Mouse (Mus musculus): Measurements from ENCODE around the gene Olfr981. TPM values are rescaled to one million over a fixed set of nuclear protein-coding genes. Genes with fewer than 3 reads are reported as not detected.
"Not testable (repeated sequence)": the region's sequence is repeated elsewhere in the genome, so short reads cannot be mapped to it uniquely, and the experiment has no call there.

The Olfr981 gene
- not detected for total RNA-seq (2021)
- long read RNA-seq, experiment 1 = 0 reads
- long read RNA-seq, experiment 2 = 0 reads

DNA sequence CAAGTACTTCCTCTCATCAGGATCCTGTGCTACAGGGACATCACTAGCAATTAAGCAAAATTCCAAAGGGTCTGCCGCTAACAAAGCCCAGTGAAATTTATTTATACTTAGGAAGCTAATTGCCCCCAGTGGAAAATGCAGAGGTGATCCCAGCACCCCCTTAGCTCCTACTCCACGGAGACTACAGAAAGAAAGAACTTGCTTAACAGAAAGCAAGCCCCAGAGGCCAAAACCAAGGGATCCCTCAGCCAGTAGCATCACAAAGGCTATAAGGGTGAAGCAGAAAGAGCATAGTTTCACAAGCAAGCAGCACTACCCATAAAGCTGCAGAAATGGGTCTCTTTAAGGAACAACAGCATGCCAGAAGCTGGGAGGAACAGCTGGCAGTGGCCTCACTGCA is at the start of gene Olfr981:
Gene Olfr981, plus strand, starts transcription at position 301 of the 400 bp plus-strand sequence.
- DNase-seq = no peak

GRCm38 (mm10) chr9:39976581-39977145 is 44.6 kb upstream of the Olfr981 start:
- DNase-seq = not testable (repeated sequence)

GRCm38 (mm10) chr9:39991813-39992212 is 29.5 kb upstream of the Olfr981 start, which contains the start of gene Olfr978:
Gene Olfr978, plus strand, starts transcription at chr9:39992113.
- DNase-seq = no peak

DNA sequence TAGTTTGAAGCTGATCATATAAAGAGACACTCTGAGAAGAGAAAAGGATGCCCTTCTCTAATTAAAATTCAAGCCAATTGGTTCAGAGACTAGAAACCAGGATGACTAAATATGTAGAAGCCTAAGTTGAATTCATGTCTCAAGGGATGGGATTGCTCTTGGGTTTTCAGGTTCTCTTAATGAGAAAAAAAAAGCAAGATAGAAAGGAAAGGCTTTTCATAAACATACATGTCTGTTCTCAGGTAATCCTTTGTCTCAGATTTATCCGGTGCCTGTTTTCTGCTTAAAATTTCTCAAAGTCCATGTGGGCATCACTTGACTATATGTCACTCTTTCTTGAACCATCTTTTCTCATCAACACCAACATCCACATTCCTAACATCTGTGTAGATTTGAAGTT is 17.9 kb upstream of the Olfr981 start, which contains the start of gene Olfr979:
Gene Olfr979, minus strand, starts transcription at position 101 of the 400 bp plus-strand sequence.
- no peak for DNase-seq

- DNase-seq = no peak
These were observed 11.8 kb upstream of the Olfr981 start, which contains the start of gene Olfr980 for GRCm38 (mm10) chr9:40009482-40009881. Gene Olfr980, minus strand, starts transcription at chr9:40009582.

DNA sequence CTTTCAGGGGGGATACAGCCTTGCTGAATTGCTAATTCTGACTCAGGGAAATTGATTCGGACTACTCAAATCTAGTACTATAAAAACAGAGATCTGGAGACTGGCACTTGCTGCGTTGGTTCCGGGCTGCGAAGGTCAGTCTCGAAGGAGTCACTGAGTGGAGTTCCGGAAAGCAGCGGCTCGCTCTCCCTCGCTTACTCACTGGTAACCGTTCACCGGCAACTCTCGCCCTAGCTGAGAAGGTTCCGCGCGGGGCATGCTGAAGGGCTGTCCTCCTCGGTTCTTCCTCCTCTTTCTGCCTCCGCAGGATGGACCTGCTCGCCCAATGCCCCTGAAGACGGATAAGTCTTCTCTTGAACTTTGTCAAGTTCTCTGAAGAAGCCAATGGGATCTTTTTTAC is 28.9 kb downstream of the Olfr981 start:
- no peak for DNase-seq

GRCm38 (mm10) chr9:40073529-40073928 is 52.3 kb downstream of the Olfr981 start, which contains the start of gene Olfr982:
Gene Olfr982, plus strand, starts transcription at chr9:40073829.
- no peak for DNase-seq

Other genes starting within 250 kb of the Olfr981 start
- gene Olfr968, start 238.2 kb upstream of the Olfr981 start, total RNA-seq (2021) = not detected
- gene Olfr969, start 230.5 kb upstream of the Olfr981 start, total RNA-seq (2021) = not detected
- not detected for gene Olfr970, start 212.6 kb upstream of the Olfr981 start, total RNA-seq (2021)
- gene Olfr971, start 184.6 kb upstream of the Olfr981 start, total RNA-seq (2021) = not detected
- gene Olfr972, start 155.0 kb upstream of the Olfr981 start, total RNA-seq (2021) = not detected
- gene Olfr229, start 114.1 kb upstream of the Olfr981 start, total RNA-seq (2021) = not detected
- not detected for gene Olfr974, start 84.0 kb upstream of the Olfr981 start, total RNA-seq (2021)
- gene Olfr975, start 69.4 kb upstream of the Olfr981 start, total RNA-seq (2021) = not detected
- gene Olfr976, start 60.3 kb upstream of the Olfr981 start, total RNA-seq (2021) = not detected
- not detected for gene Olfr978, start 29.4 kb upstream of the Olfr981 start, total RNA-seq (2021)
- gene Olfr979, start 18.0 kb upstream of the Olfr981 start, total RNA-seq (2021) = not detected
- not detected for gene Olfr980, start 11.9 kb upstream of the Olfr981 start, total RNA-seq (2021)
- gene Olfr982, start 52.4 kb downstream of the Olfr981 start, total RNA-seq (2021) = not detected
- gene Olfr983, start 72.1 kb downstream of the Olfr981 start, total RNA-seq (2021) = not detected
- not detected for gene Olfr984, start 92.7 kb downstream of the Olfr981 start, total RNA-seq (2021)
- not detected for gene Olfr985, start 108.7 kb downstream of the Olfr981 start, total RNA-seq (2021)
- gene Tmem225, start 126.7 kb downstream of the Olfr981 start, total RNA-seq (2021) = not detected
- gene Olfr986, start 159.5 kb downstream of the Olfr981 start, total RNA-seq (2021) = not detected
- 1 to 10 TPM; 2.5 to 3.2 TPM for gene Zfp202, start 170.9 kb downstream of the Olfr981 start, total RNA-seq (2021)
- gene Scn3b, start 247.8 kb downstream of the Olfr981 start, total RNA-seq (2021) = 1 to 10 TPM; 8.2 to 8.9 TPM

All from gastrocnemius, postnatal 10 days (tissue).